Mouse (Mus musculus) C2C12 (cell line): ENCODE measurements at regions not wholly inside any gene's neighbourhood (a gene's known extent, or its start where the extent isn't known, plus 50 kb on each side); places are given as distances from the start of the nearest gene placed in this dataset.

Source experiments
- H3K27me3 ChIP-seq: one replicate; pipeline ENCODE4 v1.6.1; 2011; ENCODE audit not compliant: control insufficient read depth, insufficient read depth, insufficient read length
- H3K36me3 ChIP-seq: one replicate; pipeline ENCODE4 v1.6.1; 2011; ENCODE audit not compliant: control insufficient read depth, insufficient read depth
- H3K4me3 ChIP-seq: one replicate; pipeline ENCODE4 v1.5.1; 2011; ENCODE audit warnings: mild to moderate bottlenecking, control low read depth; ENCODE audit not compliant: poor library complexity, insufficient read depth, severe bottlenecking
- H3K79me2 ChIP-seq: one replicate; pipeline ENCODE4 v1.6.1; 2011; ENCODE audit not compliant: control insufficient read depth, insufficient read depth
- H3K79me3 ChIP-seq: one replicate; pipeline ENCODE4 v1.6.1; 2011; ENCODE audit warnings: low read depth, control low read depth
- H3ac ChIP-seq: one replicate; pipeline ENCODE3; 2011; ENCODE audit warnings: low read depth; ENCODE audit not compliant: control insufficient read depth, insufficient read length
- CEBPB ChIP-seq: IDR thresholded peaks from one replicate; pipeline ENCODE4 v1.6.1; 2011; ENCODE audit warnings: low read depth, mild to moderate bottlenecking, control low read depth, moderate library complexity
- CTCF ChIP-seq: IDR thresholded peaks from one replicate; pipeline ENCODE4 v1.5.1; 2011; ENCODE audit not compliant: control insufficient read depth, insufficient read depth, insufficient read length
- FOSL1 ChIP-seq: IDR thresholded peaks from one replicate; pipeline ENCODE4 v1.8.0; 2011; ENCODE audit warnings: mild to moderate bottlenecking, low read length; ENCODE audit not compliant: poor library complexity, insufficient read depth, severe bottlenecking
- MAX ChIP-seq: IDR thresholded peaks from one replicate; pipeline ENCODE4 v1.6.1; 2011; ENCODE audit warnings: mild to moderate bottlenecking, control low read depth
- MYOD1 ChIP-seq: IDR thresholded peaks from one replicate; pipeline ENCODE4 v1.6.1; 2011; ENCODE audit warnings: low read depth; ENCODE audit not compliant: control insufficient read depth, insufficient read length
- MYOG ChIP-seq: IDR thresholded peaks from one replicate; pipeline ENCODE4 v1.6.1; 2011; ENCODE audit not compliant: control insufficient read depth, insufficient read length; ENCODE audit errors: extremely low read depth
- USF1 ChIP-seq: IDR thresholded peaks from one replicate; pipeline ENCODE4 v1.6.1; 2011; ENCODE audit warnings: low read depth, mild to moderate bottlenecking, control low read depth, moderate library complexity

DNA sequence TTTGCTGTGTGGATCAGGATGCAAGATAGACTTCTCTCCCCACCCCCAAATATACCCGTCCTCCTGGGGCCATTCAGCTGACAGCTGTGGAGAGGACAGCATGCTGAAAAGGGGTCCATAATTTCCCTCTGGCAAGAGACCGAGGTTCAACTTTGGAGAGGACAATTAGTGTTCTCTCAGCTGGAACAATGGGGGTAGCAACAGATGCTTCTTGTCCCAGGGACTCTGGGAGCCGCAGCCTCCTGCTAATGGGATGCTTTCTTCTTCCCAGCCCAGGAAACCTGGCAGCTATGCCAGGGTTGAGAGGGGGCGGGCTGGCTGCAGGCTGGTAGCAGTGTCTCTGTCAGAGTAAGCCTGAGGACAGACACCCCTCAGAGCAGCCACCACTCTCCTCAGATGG lies 433.0 kb upstream of the Sall1 start:
- no peak overlapping the region for H3ac ChIP-seq
- no peaks in the 10 kb centered on the region for H3K79me3 ChIP-seq
- H3K79me2 ChIP-seq: no peaks in the 10 kb centered on the region
- H3K36me3 ChIP-seq: no peaks in the 10 kb centered on the region
- TF ChIP-seq FOSL1 (no peak), MAX (no peak), MYOD1 (no peak), MYOG (no peak), CTCF (no peak), CEBPB (no peak), USF1 (no peak)
- no peaks in the 10 kb centered on the region for H3K27me3 ChIP-seq
- no peak overlapping the region for H3K4me3 ChIP-seq

- Histone ChIP-seq H3K79me3 (no peaks in the 10 kb centered on the region), H3K36me3 (no peaks in the 10 kb centered on the region), H3K79me2 (no peaks in the 10 kb centered on the region), H3K4me3 (no peak overlapping the region), H3ac (no peak overlapping the region), H3K27me3 (no peaks in the 10 kb centered on the region)
- no peak for TF ChIP-seq MAX
- TF ChIP-seq MYOD1: no peak
- no peak for TF ChIP-seq MYOG
- no peak for TF ChIP-seq USF1
- TF ChIP-seq CEBPB: no peak
Observed at GRCm38 (mm10) chr8:89471116-89471515, 427.2 kb upstream of the Sall1 start.

DNA sequence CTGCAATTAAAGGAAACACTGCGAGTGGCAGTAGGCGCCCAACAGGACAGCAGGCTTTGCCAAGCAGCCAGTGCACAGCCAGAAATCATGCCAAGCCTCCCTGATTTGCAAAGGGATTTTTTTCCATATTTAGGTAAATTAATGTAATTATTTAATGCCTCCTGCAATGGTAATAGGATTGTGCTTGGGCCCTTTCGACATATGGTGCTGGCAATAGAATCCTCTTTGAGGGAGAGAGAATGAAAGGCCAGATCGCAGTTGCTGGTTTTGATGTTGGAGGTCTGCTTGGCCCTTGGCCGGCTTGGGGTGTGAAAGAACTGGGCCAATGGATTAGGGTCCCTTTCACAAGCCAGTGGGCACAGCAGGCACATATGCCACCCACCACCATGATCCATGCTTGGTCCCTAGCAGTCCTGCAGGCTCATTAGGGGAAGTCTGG lies 424.8 kb upstream of the Sall1 start:
- Histone ChIP-seq H3K36me3 (no peaks in the 10 kb centered on the region), H3K79me3 (no peaks in the 10 kb centered on the region), H3K4me3 (no peak overlapping the region), H3K79me2 (no peaks in the 10 kb centered on the region), H3K27me3 (no peaks in the 10 kb centered on the region), H3ac (no peak overlapping the region)
- TF ChIP-seq USF1: no peak
- no peak for TF ChIP-seq MYOD1
- no peak for TF ChIP-seq FOSL1
- TF ChIP-seq CEBPB: no peak
- TF ChIP-seq CTCF: no peak
- TF ChIP-seq MAX: no peak
- TF ChIP-seq MYOG: no peak

- H3K79me2 ChIP-seq: no peaks in the 10 kb centered on the region
- H3ac ChIP-seq: no peak overlapping the region
- H3K36me3 ChIP-seq: no peaks in the 10 kb centered on the region
- TF ChIP-seq MYOG (no peak), FOSL1 (no peak), CEBPB (no peak), USF1 (no peak), MAX (no peak), MYOD1 (no peak), CTCF (no peak)
- no peak overlapping the region for H3K4me3 ChIP-seq
- no peaks in the 10 kb centered on the region for H3K27me3 ChIP-seq
- H3K79me3 ChIP-seq: no peaks in the 10 kb centered on the region
Observed at GRCm38 (mm10) chr8:89465211-89465753, 421.3 kb upstream of the Sall1 start.

DNA sequence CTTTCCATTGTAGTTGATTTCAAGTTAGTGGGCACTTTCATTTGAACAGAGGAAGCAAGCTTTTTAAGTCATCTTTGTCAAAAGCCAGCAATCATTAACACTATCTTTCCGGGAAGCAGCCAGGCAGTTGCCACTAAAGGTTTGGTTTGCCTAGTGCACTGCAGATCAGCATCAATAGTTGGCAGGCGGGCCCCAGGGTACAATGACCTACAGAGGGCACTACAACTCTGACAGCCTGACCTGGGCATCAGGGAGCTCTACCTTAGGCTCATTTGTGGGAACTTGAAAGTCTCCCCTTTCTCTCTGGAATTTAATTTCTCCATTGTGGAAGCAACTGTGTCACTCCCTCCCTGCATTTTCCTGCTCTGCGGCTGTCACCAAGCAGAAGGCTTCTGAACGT lies 412.6 kb upstream of the Sall1 start:
- no peak for TF ChIP-seq CEBPB
- TF ChIP-seq MAX: no peak
- TF ChIP-seq MYOD1: no peak
- no peak for TF ChIP-seq USF1
- TF ChIP-seq FOSL1: no peak
- no peak for TF ChIP-seq CTCF
- TF ChIP-seq MYOG: no peak
- Histone ChIP-seq H3ac (no peak overlapping the region), H3K79me2 (no peaks in the 10 kb centered on the region), H3K79me3 (no peaks in the 10 kb centered on the region), H3K36me3 (no peaks in the 10 kb centered on the region), H3K27me3 (no peaks in the 10 kb centered on the region), H3K4me3 (no peak overlapping the region)

DNA sequence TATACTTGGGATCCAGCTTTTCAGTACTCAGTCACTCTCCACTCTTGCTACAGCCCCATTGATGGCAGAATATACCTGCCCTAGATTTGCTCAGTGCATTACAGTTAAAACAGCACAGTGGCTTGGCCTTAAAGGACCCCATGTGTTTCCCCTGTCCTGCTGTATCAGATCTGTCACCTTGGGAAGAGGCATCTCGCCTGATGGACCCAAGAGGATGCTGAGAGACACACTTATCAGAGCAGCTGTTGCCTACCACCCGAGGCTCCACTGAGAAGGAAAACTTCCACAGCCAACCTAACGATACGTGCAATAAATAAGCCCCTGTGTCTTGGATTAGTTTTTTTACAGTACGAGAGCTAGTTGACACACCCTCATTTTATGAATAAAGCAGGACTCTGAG lies 411.8 kb upstream of the Sall1 start:
- no peaks in the 10 kb centered on the region for H3K36me3 ChIP-seq
- no peak overlapping the region for H3ac ChIP-seq
- H3K27me3 ChIP-seq: no peaks in the 10 kb centered on the region
- TF ChIP-seq MAX: no peak
- no peak for TF ChIP-seq CTCF
- no peak for TF ChIP-seq CEBPB
- TF ChIP-seq USF1: no peak
- no peak for TF ChIP-seq MYOD1
- TF ChIP-seq MYOG: no peak
- no peak for TF ChIP-seq FOSL1
- no peak overlapping the region for H3K4me3 ChIP-seq
- H3K79me2 ChIP-seq: no peaks in the 10 kb centered on the region
- H3K79me3 ChIP-seq: no peaks in the 10 kb centered on the region
